Mouse (Mus musculus) CH12.LX (cell line): ENCODE data around the gene Pla1a. TPM values are rescaled to one million over a fixed set of nuclear protein-coding genes. Genes with fewer than 3 reads are reported as not detected.

Experiments
- DNase-seq: peaks from one replicate; pipeline ENCODE4 v3.0.0-alpha.2; 2013; ENCODE audit errors: extremely low read depth
- H3K27ac ChIP-seq: 2 replicates; pipeline ENCODE4 v1.5.1; 2012; ENCODE audit warnings: low read depth, mild to moderate bottlenecking, control low read depth, moderate library complexity; ENCODE audit not compliant: insufficient read depth
- H3K27me3 ChIP-seq: replicated peaks from 2 replicates; pipeline ENCODE3; 2012; ENCODE audit warnings: inconsistent platforms
- H3K36me3 ChIP-seq, 2 experiments: replicated peaks in 1 of 2; 2 replicates each; pipeline versions ENCODE3 to v1.6.1; 2012; ENCODE audit warnings: inconsistent platforms in 1 of 2, low read length in 1 of 2, mild to moderate bottlenecking in 1 of 2, mixed read lengths in 1 of 2, moderate library complexity in 1 of 2; ENCODE audit not compliant: control insufficient read depth in 1 of 2, insufficient read depth in 1 of 2
- H3K4me1 ChIP-seq, 2 experiments: 2 replicates each; pipeline ENCODE4 v1.6.1; 2012; ENCODE audit warnings: inconsistent platforms in 1 of 2, moderate library complexity in 1 of 2; ENCODE audit not compliant: insufficient read depth in 2 of 2, control insufficient read depth in 1 of 2
- H3K4me2 ChIP-seq: 2 replicates; pipeline ENCODE4 v1.6.1; 2012; ENCODE audit warnings: low read depth, mild to moderate bottlenecking, control low read depth; ENCODE audit not compliant: poor library complexity, insufficient read depth, severe bottlenecking
- H3K4me3 ChIP-seq, 3 experiments: fragments of 150-350 bp in 1 of 3; sonication (generic) in 1 of 3; replicated peaks in 1 of 3; 2 replicates each; pipeline versions ENCODE3 to v1.5.1; 2011 to 2012; ENCODE audit warnings: low read depth in 2 of 3, low read length in 2 of 3, mild to moderate bottlenecking in 2 of 3, moderate library complexity in 2 of 3, control low read depth in 1 of 3, improper control_type of control experiment in 1 of 3, inconsistent platforms in 1 of 3, mixed read lengths in 1 of 3; ENCODE audit not compliant: poor library complexity in 1 of 3
- H3K79me2 ChIP-seq: replicated peaks from 2 replicates; pipeline ENCODE4 v1.6.1; 2012; ENCODE audit warnings: mild to moderate bottlenecking, moderate library complexity; ENCODE audit not compliant: control insufficient read depth, poor library complexity, insufficient read depth, severe bottlenecking; ENCODE audit errors: extremely low read depth
- H3K9ac ChIP-seq: 2 replicates; pipeline ENCODE4 v1.6.1; 2012; ENCODE audit warnings: low read depth, mild to moderate bottlenecking, control low read depth, moderate library complexity; ENCODE audit not compliant: insufficient read depth
- H3K9me3 ChIP-seq: replicated peaks from 2 replicates; pipeline ENCODE3; 2012; ENCODE audit warnings: low read length, inconsistent platforms, mixed read lengths
- CHD2 ChIP-seq: IDR thresholded peaks from 2 replicates; pipeline ENCODE4 v1.6.1; 2011; ENCODE audit warnings: low read length, improper control_type of control experiment
- CTCF ChIP-seq, 2 experiments: IDR thresholded peaks in 1 of 2; conservative IDR thresholded peaks in 1 of 2; 2 replicates each; pipeline ENCODE4 v1.5.1; 2011 to 2012; ENCODE audit warnings: low read depth in 2 of 2, low read length in 2 of 2, improper control_type of control experiment in 1 of 2, inconsistent platforms in 1 of 2, mild to moderate bottlenecking in 1 of 2, moderate library complexity in 1 of 2
- EP300 ChIP-seq: IDR thresholded peaks from 2 replicates; pipeline ENCODE4 v1.6.1; 2011; ENCODE audit warnings: low read length, improper control_type of control experiment
- JUN ChIP-seq: IDR thresholded peaks from 2 replicates; pipeline ENCODE4 v1.6.1; 2011; ENCODE audit warnings: low read depth, mild to moderate bottlenecking, low read length, improper control_type of control experiment, moderate library complexity; ENCODE audit not compliant: insufficient read depth
- JUND ChIP-seq: conservative IDR thresholded peaks from 2 replicates; pipeline ENCODE4 v1.6.1; 2011; ENCODE audit warnings: low read depth, low read length, improper control_type of control experiment
- MAFK ChIP-seq: IDR thresholded peaks from 2 replicates; pipeline ENCODE4 v1.6.1; 2011; ENCODE audit warnings: low read length, improper control_type of control experiment; ENCODE audit not compliant: insufficient replicate concordance
- MEF2A ChIP-seq: IDR thresholded peaks from 2 replicates; pipeline ENCODE4 v1.6.1; 2014; ENCODE audit warnings: low read depth, mild to moderate bottlenecking, inconsistent platforms, low read length, improper control_type of control experiment, borderline replicate concordance
- MXI1 ChIP-seq: IDR thresholded peaks from 2 replicates; pipeline ENCODE4 v1.6.1; 2011; ENCODE audit warnings: mild to moderate bottlenecking, low read depth, low read length, improper control_type of control experiment
- POLR2A ChIP-seq: IDR thresholded peaks from 2 replicates; pipeline ENCODE4 v1.6.1; 2011; ENCODE audit warnings: low read depth, mild to moderate bottlenecking, improper control_type of control experiment, low read length
- SIN3A ChIP-seq: IDR thresholded peaks from 2 replicates; pipeline ENCODE4 v1.6.1; 2012; ENCODE audit warnings: low read length, improper control_type of control experiment, inconsistent platforms
- TCF12 ChIP-seq: IDR thresholded peaks from 2 replicates; pipeline ENCODE4 v1.6.1; 2014; ENCODE audit warnings: low read depth, mild to moderate bottlenecking, inconsistent platforms, low read length, improper control_type of control experiment
- UBTF ChIP-seq: IDR thresholded peaks from 2 replicates; pipeline ENCODE4 v1.6.1; 2012; ENCODE audit warnings: low read depth, mild to moderate bottlenecking, inconsistent platforms, low read length, improper control_type of control experiment, moderate library complexity
- ZC3H11A ChIP-seq: IDR thresholded peaks from 2 replicates; pipeline ENCODE4 v1.6.1; 2012; ENCODE audit warnings: low read depth, mild to moderate bottlenecking, inconsistent platforms, low read length, improper control_type of control experiment
- ZKSCAN1 ChIP-seq: IDR thresholded peaks from 2 replicates; pipeline ENCODE4 v1.6.1; 2012; ENCODE audit warnings: low read depth, inconsistent platforms, low read length, improper control_type of control experiment, borderline replicate concordance
- dilution Hi-C: fragments of 300-500 bp; cut with MboI; formaldehyde crosslinking; loops from 2 replicates; pipeline ENCODE4 v1.14.3; 2020; ENCODE audit warnings: low sequenced_read_pairs; ENCODE audit not compliant: extremely low pct_unique_long_range_greater_than_20kb, extremely low pct_ligation_motif_present
- in situ Hi-C: fragments of 300-500 bp; cut with MboI; formaldehyde crosslinking; loops from 3 replicates; pipeline ENCODE4 v1.14.3; 2019; ENCODE audit warnings: low sequenced_read_pairs, low pct_ligation_motif_present, low pct_unique_long_range_greater_than_20kb, mixed read lengths
- polyA plus RNA-seq: library from polyadenylated mRNA; unstranded; fragments of >175 nt; gene quantifications from 2 replicates; pipeline ENCODE4 v1.2.1, GENCODE M21; 2012; ENCODE audit warnings: low read depth; ENCODE audit not compliant: insufficient read length
- total RNA-seq, 2 experiments: library from RNA; depleted of rRNA; stranded (reverse); fragments of 300-350 nt in 1 of 2; fragments of >200 nt in 1 of 2; gene quantifications; 2 replicates each; pipeline ENCODE4 v1.2.3; 2012 to 2014

Pla1a gene
- total and polyA plus RNA-seq, 3 experiments = 9.3 to 27.9 (median 14.3) TPM

DNA sequence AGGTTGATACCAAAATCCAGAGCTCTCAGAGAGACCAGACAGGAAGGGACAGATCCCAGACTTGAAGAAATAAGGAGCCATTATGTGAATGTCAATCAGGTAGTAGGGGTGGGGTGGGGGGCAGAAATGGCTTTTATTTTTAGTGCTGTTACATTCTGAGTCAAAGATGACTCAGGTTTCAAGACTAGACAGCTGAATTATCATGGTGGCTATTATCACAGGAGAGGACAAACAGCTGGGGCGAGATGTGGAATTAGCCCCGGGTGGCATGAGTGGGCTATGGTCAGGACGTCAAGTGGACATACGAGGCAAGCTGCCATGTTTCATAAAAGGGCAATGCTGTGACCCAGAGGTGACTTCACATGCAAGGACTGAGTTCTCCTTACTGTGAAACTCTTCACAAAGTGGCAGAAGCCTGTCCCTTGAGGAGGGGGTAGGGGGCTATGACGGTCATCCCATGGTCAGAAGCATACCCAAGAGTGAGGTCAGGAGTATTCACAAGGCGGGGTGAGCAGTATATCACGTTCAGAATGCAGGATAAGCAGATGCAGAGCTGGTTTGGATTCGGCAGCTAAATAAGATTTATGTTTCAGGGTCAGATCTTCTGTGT, 43.6 kb downstream of the Pla1a start (continued):
- TF ChIP-seq ZKSCAN1 = no peak
- peak; percentile 88 for TF ChIP-seq JUND
- TF ChIP-seq ZC3H11A = no peak
- TF ChIP-seq UBTF = no peak
- no peak; the same call in 1 of the 2 replicates for TF ChIP-seq CHD2

- H3K9me3 ChIP-seq = no peaks in the 10 kb centered on the region
- dilution Hi-C loops = no loop called here
- TF ChIP-seq JUN (no peak), EP300 (peak; percentile 43; the same call in 1 of the 2 replicates), MAFK (no peak), MXI1 (0 out of 2 replicates have a peak, but pooled peaks have one; percentile 55), SIN3A (peak; percentile 64; the same call in 1 of the 2 replicates), POLR2A (0 out of 2 replicates have a peak, but pooled peaks have one; percentile 27), CTCF (conservative IDR thresholded peaks at IDR 0.05 in 1 of 2, IDR thresholded peaks at IDR 0.05 in 1 of 2; ENCODE audit: low read depth in 2 of 2, low read length in 2 of 2) (no peak), MEF2A (peak; percentile 39; the same call in 1 of the 2 replicates), TCF12 (peak; percentile 31; the same call in 1 of the 2 replicates)
- H3K27ac ChIP-seq = peak overlapping the region; percentile 93
- no peaks in the 10 kb centered on the region for H3K27me3 ChIP-seq
- H3K36me3 ChIP-seq = no peaks in the 10 kb centered on the region
- no peak overlapping the region for H3K4me3 ChIP-seq
- in situ Hi-C loops = no loop called here
- peak overlapping the region; percentile 25 for H3K9ac ChIP-seq
- DNase-seq = no peak
- 0 out of 2 replicates have a peak, but pooled peaks cover 2% of the 10 kb centered on the region for H3K79me2 ChIP-seq
- H3K4me1 ChIP-seq = peaks cover 41 to 69% of the 10 kb centered on the region in 2 experiments
- H3K4me2 ChIP-seq = peak overlapping the region; percentile 9
Measured at GRCm38 (mm10) chr16:38388757-38389156, 44.2 kb downstream of the Pla1a start.

DNA sequence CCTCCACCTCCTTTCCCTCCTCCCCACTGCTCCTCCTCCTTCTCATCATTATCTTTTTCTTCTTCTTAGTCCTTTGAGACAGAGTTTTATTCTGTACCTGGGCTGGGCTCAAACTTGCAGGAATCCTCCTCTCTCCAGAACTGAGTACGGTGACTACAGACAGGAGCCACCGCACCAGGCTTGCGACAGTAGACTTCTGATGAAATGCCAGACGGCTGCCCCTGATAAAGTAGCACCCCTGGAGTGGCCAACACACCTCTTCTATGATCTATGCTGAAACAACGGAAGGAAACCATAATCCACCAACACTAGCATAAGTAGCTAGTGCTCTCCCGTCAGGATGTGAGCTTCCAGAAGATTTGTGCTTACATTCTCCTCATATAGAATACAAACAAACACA, 45.6 kb downstream of the Pla1a start:
- no peak overlapping the region for H3K4me2 ChIP-seq

More for the DNA sequence above, 45.6 kb downstream of the Pla1a start:
- in situ Hi-C loops = no loop called here
- peaks cover 34 to 57% of the 10 kb centered on the region in 2 experiments for H3K4me1 ChIP-seq
- no peak for TF ChIP-seq SIN3A
- no peak for TF ChIP-seq UBTF
- TF ChIP-seq, all 38 proteins: peak for 0
- DNase-seq = no peak
- Histone ChIP-seq H3K4me3 (no peak overlapping the region), H3K27me3 (no peaks in the 10 kb centered on the region), H3K9me3 (no peaks in the 10 kb centered on the region), H3K9ac (no peak overlapping the region), H3K36me3 (no peaks in the 10 kb centered on the region), H3K79me2 (0 out of 2 replicates have a peak, but pooled peaks cover 2% of the 10 kb centered on the region), H3K27ac (peak overlapping the region; percentile 3; the same call in 1 of the 2 replicates)
- dilution Hi-C loops = no loop called here
